Mouse (Mus musculus): ENCODE results near the gene Crp. TPM values are rescaled to one million over a fixed set of nuclear protein-coding genes. Genes with fewer than 3 reads are reported as not detected.

Crp gene
- polyA plus RNA-seq, 1 experiment, result not detected

DNA sequence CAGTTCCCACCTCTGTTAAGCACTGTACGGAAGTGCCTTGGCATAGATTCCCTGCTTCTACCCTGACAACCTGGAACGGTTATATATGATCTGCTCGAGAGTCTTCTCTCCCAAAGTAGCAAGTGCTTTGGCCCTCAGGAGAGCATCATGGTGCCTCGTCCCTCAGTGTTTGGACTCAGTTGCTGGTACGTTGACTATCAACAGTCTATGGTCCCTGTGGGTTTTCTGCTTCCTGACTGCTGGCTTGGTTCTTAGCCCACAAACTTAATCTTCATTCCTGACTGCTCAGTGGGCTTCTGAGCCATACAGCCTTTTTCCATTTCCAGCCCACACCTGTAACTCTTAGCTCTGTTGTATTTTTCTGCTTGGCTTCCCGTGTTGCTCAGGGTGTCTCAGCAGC is 44.0 kb upstream of the Crp start:
- Histone ChIP-seq H3K4me1 (ENCODE audit: control insufficient read depth, insufficient read depth, low read length) (no peaks in the 10 kb centered on the region), H3K27ac (ENCODE audit: insufficient read depth, low read length) (no peak overlapping the region), H3K9ac (ENCODE audit: low read depth, poor library complexity, severe bottlenecking) (no peak overlapping the region), H3K27me3 (ENCODE audit: control insufficient read depth, insufficient read depth, low read length, poor library complexity, severe bottlenecking) (no peaks in the 10 kb centered on the region; the same call in 1 of the 2 replicates), H3K4me3 (ENCODE audit: low read depth, low read length) (no peak overlapping the region), H3K9me3 (replicated peaks; ENCODE audit: control insufficient read depth, insufficient read depth, low read length, poor library complexity, severe bottlenecking) (no peaks in the 10 kb centered on the region), H3K36me3 (ENCODE audit: control insufficient read depth, insufficient read depth, low read length, poor library complexity, severe bottlenecking) (no peaks in the 10 kb centered on the region)
- TF ChIP-seq POLR2A (IDR thresholded peaks at IDR 0.05; ENCODE audit: insufficient read depth, low read length), result no peak
- TF ChIP-seq EP300 (IDR thresholded peaks at IDR 0.05; ENCODE audit: insufficient read depth, low read depth, low read length), result no peak
- no peak for TF ChIP-seq CTCF (IDR thresholded peaks at IDR 0.05; ENCODE audit: low read depth, low read length)

DNA sequence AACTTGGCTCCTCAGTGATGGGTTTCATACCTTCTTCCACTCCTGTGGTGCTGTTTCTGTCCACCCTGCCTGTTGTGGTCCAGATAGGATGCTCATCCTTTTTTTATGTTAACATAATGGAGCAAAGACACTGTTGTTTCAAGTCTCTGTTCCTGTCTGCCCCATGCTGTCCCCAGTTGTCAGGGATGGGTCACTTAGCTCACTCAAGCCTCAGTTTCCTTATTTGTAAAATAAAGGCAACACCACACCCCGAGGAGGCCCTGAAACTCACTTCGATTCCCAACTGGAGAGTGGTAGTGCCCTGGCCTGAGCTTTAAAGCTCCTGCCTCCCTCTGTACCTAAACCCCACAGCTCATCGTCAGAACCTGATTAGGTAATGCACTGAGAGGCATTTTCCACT is 40.6 kb upstream of the Crp start:
- no peaks in the 10 kb centered on the region for H3K27me3 ChIP-seq (ENCODE audit: control insufficient read depth, insufficient read depth, low read length, poor library complexity, severe bottlenecking)
- no peaks in the 10 kb centered on the region for H3K4me1 ChIP-seq (ENCODE audit: control insufficient read depth, insufficient read depth, low read length)
- H3K9ac ChIP-seq (ENCODE audit: low read depth, poor library complexity, severe bottlenecking), result no peak overlapping the region
- H3K36me3 ChIP-seq (ENCODE audit: control insufficient read depth, insufficient read depth, low read length, poor library complexity, severe bottlenecking), result no peaks in the 10 kb centered on the region
- H3K4me3 ChIP-seq (ENCODE audit: low read depth, low read length), result no peak overlapping the region
- no peak overlapping the region for H3K27ac ChIP-seq (ENCODE audit: insufficient read depth, low read length)
- no peaks in the 10 kb centered on the region for H3K9me3 ChIP-seq (replicated peaks; ENCODE audit: control insufficient read depth, insufficient read depth, low read length, poor library complexity, severe bottlenecking)
- no peak for TF ChIP-seq EP300 (IDR thresholded peaks at IDR 0.05; ENCODE audit: insufficient read depth, low read depth, low read length)
- no peak for TF ChIP-seq POLR2A (IDR thresholded peaks at IDR 0.05; ENCODE audit: insufficient read depth, low read length)
- no peak for TF ChIP-seq CTCF (IDR thresholded peaks at IDR 0.05; ENCODE audit: low read depth, low read length)

DNA sequence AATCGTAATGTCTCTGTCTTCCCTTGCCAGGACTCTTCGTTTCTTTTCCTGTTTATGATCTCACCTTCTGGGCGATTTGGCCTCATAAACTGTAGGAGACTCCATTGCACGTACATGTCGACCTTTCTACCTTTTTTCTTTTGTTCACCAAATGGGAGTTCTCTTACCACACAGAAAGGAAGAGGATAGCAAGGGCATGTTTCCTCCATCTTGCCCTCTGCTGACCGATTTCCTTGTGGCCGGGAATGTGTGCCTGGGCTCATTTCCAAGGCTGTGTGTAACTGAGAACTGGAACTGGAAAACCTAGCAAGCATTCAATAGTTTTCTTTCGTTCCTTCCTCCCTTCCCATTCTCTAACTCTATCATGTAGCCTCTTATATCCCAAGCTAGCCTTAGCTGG is 38.2 kb upstream of the Crp start:
- Histone ChIP-seq H3K27ac (ENCODE audit: insufficient read depth, low read length) (no peak overlapping the region), H3K36me3 (ENCODE audit: control insufficient read depth, insufficient read depth, low read length, poor library complexity, severe bottlenecking) (no peaks in the 10 kb centered on the region), H3K27me3 (ENCODE audit: control insufficient read depth, insufficient read depth, low read length, poor library complexity, severe bottlenecking) (no peaks in the 10 kb centered on the region), H3K9ac (ENCODE audit: low read depth, poor library complexity, severe bottlenecking) (no peak overlapping the region), H3K9me3 (replicated peaks; ENCODE audit: control insufficient read depth, insufficient read depth, low read length, poor library complexity, severe bottlenecking) (no peaks in the 10 kb centered on the region), H3K4me1 (ENCODE audit: control insufficient read depth, insufficient read depth, low read length) (no peaks in the 10 kb centered on the region), H3K4me3 (ENCODE audit: low read depth, low read length) (no peak overlapping the region)
- TF ChIP-seq EP300 (IDR thresholded peaks at IDR 0.05; ENCODE audit: insufficient read depth, low read depth, low read length) (no peak), POLR2A (IDR thresholded peaks at IDR 0.05; ENCODE audit: insufficient read depth, low read length) (no peak), CTCF (IDR thresholded peaks at IDR 0.05; ENCODE audit: low read depth, low read length) (no peak)

DNA sequence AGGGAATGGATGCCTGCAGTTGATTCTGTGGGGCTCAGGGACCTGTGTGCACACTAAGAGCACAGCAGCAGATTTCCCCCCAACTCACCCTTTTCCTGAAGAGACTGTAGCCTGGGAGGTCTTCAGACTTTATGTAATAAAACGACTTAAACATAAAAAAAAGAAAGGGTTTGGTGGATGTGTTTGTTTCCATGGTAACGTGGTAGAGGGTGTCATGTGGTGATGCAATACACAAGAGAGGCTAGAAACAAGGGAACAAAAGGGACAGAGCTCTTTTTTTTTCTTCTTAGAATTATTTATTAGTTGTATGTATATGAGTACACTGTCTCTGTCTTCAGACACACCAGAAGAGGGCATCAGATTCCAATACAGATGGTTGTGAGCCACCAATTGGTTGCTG is 32.4 kb upstream of the Crp start:
- Histone ChIP-seq H3K9me3 (replicated peaks; ENCODE audit: control insufficient read depth, insufficient read depth, low read length, poor library complexity, severe bottlenecking) (no peaks in the 10 kb centered on the region; the same call in 1 of the 2 replicates), H3K9ac (ENCODE audit: low read depth, poor library complexity, severe bottlenecking) (no peak overlapping the region), H3K4me1 (ENCODE audit: control insufficient read depth, insufficient read depth, low read length) (no peaks in the 10 kb centered on the region), H3K36me3 (ENCODE audit: control insufficient read depth, insufficient read depth, low read length, poor library complexity, severe bottlenecking) (no peaks in the 10 kb centered on the region), H3K27ac (ENCODE audit: insufficient read depth, low read length) (no peak overlapping the region), H3K27me3 (ENCODE audit: control insufficient read depth, insufficient read depth, low read length, poor library complexity, severe bottlenecking) (no peaks in the 10 kb centered on the region), H3K4me3 (ENCODE audit: low read depth, low read length) (no peak overlapping the region)
- TF ChIP-seq POLR2A (IDR thresholded peaks at IDR 0.05; ENCODE audit: insufficient read depth, low read length), result no peak
- TF ChIP-seq CTCF (IDR thresholded peaks at IDR 0.05; ENCODE audit: low read depth, low read length), result no peak
- no peak for TF ChIP-seq EP300 (IDR thresholded peaks at IDR 0.05; ENCODE audit: insufficient read depth, low read depth, low read length)

DNA sequence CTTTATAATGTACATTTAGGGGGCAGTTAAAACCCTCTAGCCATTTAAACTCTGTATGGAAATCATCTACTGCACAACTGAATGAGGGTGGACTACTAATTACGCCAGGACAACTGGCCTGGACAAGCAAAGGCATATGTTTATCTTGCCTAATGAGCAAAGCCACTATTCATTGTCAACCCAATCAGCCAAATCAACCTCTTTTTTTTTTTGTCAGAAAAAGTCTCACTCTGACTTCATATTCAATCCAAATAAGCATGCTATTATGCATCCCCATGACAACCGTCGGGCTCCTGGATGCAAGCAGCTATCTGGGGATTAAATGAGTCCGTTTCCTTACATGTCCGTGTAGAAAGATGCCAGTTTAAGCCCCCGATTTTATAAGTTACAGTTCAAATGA is 30.3 kb upstream of the Crp start:
- H3K27me3 ChIP-seq (ENCODE audit: control insufficient read depth, insufficient read depth, low read length, poor library complexity, severe bottlenecking), result no peaks in the 10 kb centered on the region
- TF ChIP-seq CTCF (IDR thresholded peaks at IDR 0.05; ENCODE audit: low read depth, low read length) (no peak), POLR2A (IDR thresholded peaks at IDR 0.05; ENCODE audit: insufficient read depth, low read length) (no peak), EP300 (IDR thresholded peaks at IDR 0.05; ENCODE audit: insufficient read depth, low read depth, low read length) (no peak)
- H3K36me3 ChIP-seq (ENCODE audit: control insufficient read depth, insufficient read depth, low read length, poor library complexity, severe bottlenecking), result no peaks in the 10 kb centered on the region
- no peak overlapping the region for H3K4me3 ChIP-seq (ENCODE audit: low read depth, low read length)
- no peak overlapping the region for H3K27ac ChIP-seq (ENCODE audit: insufficient read depth, low read length)
- no peak overlapping the region for H3K9ac ChIP-seq (ENCODE audit: low read depth, poor library complexity, severe bottlenecking)
- no peaks in the 10 kb centered on the region for H3K4me1 ChIP-seq (ENCODE audit: control insufficient read depth, insufficient read depth, low read length)
- H3K9me3 ChIP-seq (replicated peaks; ENCODE audit: control insufficient read depth, insufficient read depth, low read length, poor library complexity, severe bottlenecking), result no peaks in the 10 kb centered on the region; the same call in 1 of the 2 replicates

DNA sequence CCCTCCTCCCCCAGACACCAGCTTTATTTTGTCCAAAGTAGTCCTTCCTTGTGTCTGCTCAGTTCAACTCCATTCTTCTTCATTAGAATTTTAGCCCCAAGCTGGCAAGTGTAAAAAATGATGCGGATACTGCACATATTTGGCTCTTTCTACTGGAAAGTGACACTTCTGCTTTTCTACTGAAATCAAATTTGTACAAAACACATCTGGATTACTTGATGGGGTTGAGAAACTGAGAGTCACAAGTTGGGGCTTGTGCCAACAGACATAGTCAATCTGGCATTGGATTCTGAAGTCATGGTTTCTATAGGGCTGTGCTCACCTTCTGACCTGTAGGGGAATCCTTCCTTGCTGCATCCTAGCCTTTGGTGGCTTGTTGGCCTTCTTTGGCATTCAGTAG is 27.1 kb upstream of the Crp start:
- Histone ChIP-seq H3K9me3 (replicated peaks; ENCODE audit: control insufficient read depth, insufficient read depth, low read length, poor library complexity, severe bottlenecking) (no peaks in the 10 kb centered on the region; the same call in 1 of the 2 replicates), H3K4me3 (ENCODE audit: low read depth, low read length) (no peak overlapping the region), H3K4me1 (ENCODE audit: control insufficient read depth, insufficient read depth, low read length) (no peaks in the 10 kb centered on the region), H3K9ac (ENCODE audit: low read depth, poor library complexity, severe bottlenecking) (no peak overlapping the region), H3K36me3 (ENCODE audit: control insufficient read depth, insufficient read depth, low read length, poor library complexity, severe bottlenecking) (no peaks in the 10 kb centered on the region), H3K27ac (ENCODE audit: insufficient read depth, low read length) (no peak overlapping the region), H3K27me3 (ENCODE audit: control insufficient read depth, insufficient read depth, low read length, poor library complexity, severe bottlenecking) (no peaks in the 10 kb centered on the region)
- TF ChIP-seq EP300 (IDR thresholded peaks at IDR 0.05; ENCODE audit: insufficient read depth, low read depth, low read length), result no peak
- TF ChIP-seq CTCF (IDR thresholded peaks at IDR 0.05; ENCODE audit: low read depth, low read length), result no peak
- no peak for TF ChIP-seq POLR2A (IDR thresholded peaks at IDR 0.05; ENCODE audit: insufficient read depth, low read length)

All from ES-Bruce4 (cell line).